Mouse (Mus musculus) liver, embryonic 14.5 days (tissue): Measurements from ENCODE around the gene Ddx20. TPM values are rescaled to one million over a fixed set of nuclear protein-coding genes. Genes with fewer than 3 reads are reported as not detected.

Experiments
- ATAC-seq: fragments of 200-750 bp; cut with Nextera tagmentation; 2 replicates; pipeline ENCODE4 v1.8.0; 2017; ENCODE audit warnings: moderate number of reproducible peaks, mild to moderate bottlenecking, moderate library complexity; ENCODE audit not compliant: insufficient read depth
- DNase-seq, 3 experiments: peaks; one replicate each; pipeline ENCODE4 v3.0.0-alpha.2; 2012 to 2013; ENCODE audit warnings: low read depth in 3 of 3, low spot score in 3 of 3
- H3K27ac ChIP-seq: fragments of 300-500 bp; sonication (generic); 2 replicates; pipeline ENCODE4 v1.5.1; 2014; ENCODE audit warnings: moderate library complexity, mild to moderate bottlenecking, control low read depth, inconsistent platforms
- H3K27me3 ChIP-seq: fragments of 300-500 bp; sonication (generic); 2 replicates; pipeline ENCODE4 v1.6.1; 2014; ENCODE audit warnings: mild to moderate bottlenecking, low read length, moderate library complexity; ENCODE audit not compliant: control insufficient read depth, insufficient read depth
- H3K36me3 ChIP-seq: fragments of 300-500 bp; sonication (generic); replicated peaks from 2 replicates; pipeline ENCODE4 v1.6.1; 2014; ENCODE audit warnings: low read depth; ENCODE audit not compliant: control insufficient read depth, insufficient read depth
- H3K4me1 ChIP-seq, 2 experiments: fragments of 200-500 bp in 1 of 2; fragments of 300-500 bp in 1 of 2; sonication (generic) in 1 of 2; replicated peaks; 2 replicates each; pipeline ENCODE4 v1.6.1; 2012 to 2014; ENCODE audit warnings: antibody characterized with exemption in 1 of 2, inconsistent platforms in 1 of 2, low read length in 1 of 2; ENCODE audit not compliant: control insufficient read depth in 2 of 2, insufficient read depth in 2 of 2
- H3K4me2 ChIP-seq: fragments of 300-500 bp; sonication (generic); 2 replicates; pipeline ENCODE4 v1.6.1; 2014; ENCODE audit warnings: low read depth, mild to moderate bottlenecking, control low read depth, moderate library complexity
- H3K4me3 ChIP-seq, 2 experiments: fragments of 200-500 bp in 1 of 2; fragments of 300-500 bp in 1 of 2; sonication (generic) in 1 of 2; 2 replicates each; pipeline ENCODE4 v1.5.1; 2012 to 2014; ENCODE audit warnings: low read depth in 2 of 2, low read length in 2 of 2, mild to moderate bottlenecking in 2 of 2, control low read depth in 1 of 2, inconsistent platforms in 1 of 2, moderate library complexity in 1 of 2; ENCODE audit not compliant: insufficient read depth in 1 of 2
- H3K9ac ChIP-seq: fragments of 300-500 bp; sonication (generic); replicated peaks from 2 replicates; pipeline ENCODE4 v1.6.1; 2014; ENCODE audit warnings: mild to moderate bottlenecking, control low read depth, moderate library complexity
- H3K9me3 ChIP-seq: fragments of 300-500 bp; sonication (generic); 2 replicates; pipeline ENCODE4 v1.6.1; 2016; ENCODE audit warnings: low read length, mixed read lengths; ENCODE audit not compliant: control insufficient read depth
- CTCF ChIP-seq: IDR thresholded peaks from 2 replicates; pipeline ENCODE4 v1.5.1; 2016; ENCODE audit warnings: antibody characterized with exemption, low read depth, control low read depth
- EP300 ChIP-seq: IDR thresholded peaks from 2 replicates; pipeline ENCODE4 v1.6.1; 2016; ENCODE audit warnings: antibody characterized with exemption, low read depth
- WGBS: fragments of 180-500 bp; shearing (Covaris S2); extraction: QIAGEN DNeasy Blood & Tissue Kit; methylation state at CpG from one replicate; pipeline ENCODE4 v1.1.7; 2014; ENCODE audit not compliant: insufficient replicate concordance; 5-methylcytosine and 5-hydroxymethylcytosine counted together
- polyA plus RNA-seq, 2 experiments: library from polyadenylated mRNA; depleted of rRNA in 1 of 2; stranded (reverse) in 1 of 2; unstranded in 1 of 2; fragments of >200 nt; fragmentation: Nextera tagmentation in 1 of 2; extraction: Ambion mirVana in 1 of 2; gene quantifications; 2 replicates each; pipeline versions ENCODE4 v1.2.1 to v1.2.3; 2012 to 2014

The Ddx20 gene
- polyA plus RNA-seq, 2 experiments = 8.1 to 19.6 TPM

GRCm38 (mm10) chr3:105706366-105707020, 19.1 kb upstream of the Ddx20 start:
- Histone ChIP-seq H3K9ac (no peak overlapping the region), H3K4me1 (peaks cover 18 to 26% of the 10 kb centered on the region in 2 experiments), H3K9me3 (no peaks in the 10 kb centered on the region), H3K36me3 (no peaks in the 10 kb centered on the region), H3K27me3 (peaks cover 18% of the 10 kb centered on the region), H3K4me2 (no peak overlapping the region), H3K4me3 (no peak overlapping the region), H3K27ac (no peak overlapping the region)
- DNase-seq = no peak
- TF ChIP-seq EP300 = no peak
- TF ChIP-seq CTCF = no peak
- ATAC-seq = no peak
- WGBS = 48% methylated on average over 4 of the region's 4 CpGs

- H3K27ac ChIP-seq = no peak overlapping the region
- peak overlapping the region; percentile 67 for H3K9ac ChIP-seq
- H3K4me3 ChIP-seq = peak overlapping the region; percentile 63 to 66; a peak in 3 of 4 replicates
- ATAC-seq (no peak), DNase-seq (no peak)
- H3K4me1 ChIP-seq = peaks cover 26 to 28% of the 10 kb centered on the region in 2 experiments
- TF ChIP-seq CTCF = no peak
- TF ChIP-seq EP300 = no peak
- peaks cover 18% of the 10 kb centered on the region for H3K27me3 ChIP-seq
- H3K4me2 ChIP-seq = peak overlapping the region; percentile 100
- no peaks in the 10 kb centered on the region for H3K36me3 ChIP-seq
- no peaks in the 10 kb centered on the region for H3K9me3 ChIP-seq
- 33% methylated on average over 3 of the region's 3 CpGs for WGBS
Measured at GRCm38 (mm10) chr3:105705561-105705960, 18.2 kb upstream of the Ddx20 start.

GRCm38 (mm10) chr3:105705061-105705549, 17.7 kb upstream of the Ddx20 start:
- peak overlapping the region; percentile 63 to 66 for H3K4me3 ChIP-seq
- under 1% methylated on average over 28 of the region's 28 CpGs for WGBS
- peak overlapping the region; percentile 100 for H3K4me2 ChIP-seq
- no peak overlapping the region for H3K27ac ChIP-seq
- no peak for DNase-seq
- TF ChIP-seq CTCF = no peak
- no peaks in the 10 kb centered on the region for H3K9me3 ChIP-seq
- H3K9ac ChIP-seq = peak overlapping the region; percentile 67
- ATAC-seq = peak; percentile 39
- peaks cover 30 to 33% of the 10 kb centered on the region in 2 experiments for H3K4me1 ChIP-seq
- H3K27me3 ChIP-seq = peaks cover 18% of the 10 kb centered on the region
- H3K36me3 ChIP-seq = no peaks in the 10 kb centered on the region

GRCm38 (mm10) chr3:105704031-105705008, 16.9 kb upstream of the Ddx20 start, which contains the start of gene Inka2:
TSS of gene Inka2 (plus strand) at chr3:105704599.
- H3K36me3 ChIP-seq = no peaks in the 10 kb centered on the region
- no peaks in the 10 kb centered on the region for H3K9me3 ChIP-seq
- peak within 1 kb of the TSS; percentile 100 for H3K4me2 ChIP-seq
- DNase-seq (peak; percentile 73 to 74 (median 73)), ATAC-seq (peak; percentile 93)
- peak within 1 kb of the TSS; percentile 16; the same call in 1 of the 2 replicates for H3K27ac ChIP-seq
- peaks cover 38 to 40% of the 10 kb centered on the region in 2 experiments for H3K4me1 ChIP-seq
- H3K4me3 ChIP-seq = peak within 1 kb of the TSS; percentile 63 to 66
- TF ChIP-seq CTCF (no peak), EP300 (no peak)
- peaks cover 18% of the 10 kb centered on the region for H3K27me3 ChIP-seq
- H3K9ac ChIP-seq = peak within 1 kb of the TSS; percentile 67
- 5% methylated on average over 41 of the region's 43 CpGs for WGBS
